Mouse (Mus musculus): Measurements from ENCODE around the gene Deup1. TPM values are rescaled to one million over a fixed set of nuclear protein-coding genes. Genes with fewer than 3 reads are reported as not detected.

The Deup1 gene
- polyA plus RNA-seq, 1 experiment from 2014 or later: 0.21 TPM

DNA sequence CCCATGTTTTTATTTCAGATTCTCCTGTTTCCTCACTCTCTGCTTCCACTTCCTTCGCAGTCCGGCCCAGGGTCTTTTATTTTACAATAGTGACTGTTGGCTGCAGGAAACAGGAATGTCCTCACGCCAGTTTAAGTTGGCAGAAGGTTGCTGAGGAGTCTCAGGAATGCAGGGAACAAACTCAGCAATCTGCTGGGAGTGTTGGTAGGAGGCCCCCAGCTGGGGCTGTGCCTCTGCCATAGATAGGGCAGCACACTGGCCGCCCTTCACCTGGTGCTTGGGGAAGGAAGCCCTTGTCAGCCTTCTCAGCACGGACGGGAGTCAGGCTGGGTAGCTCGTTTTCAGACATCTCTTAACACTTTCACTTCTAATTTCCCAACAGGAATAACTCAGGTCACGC, 102.5 kb downstream of the Deup1 start:
- no peaks in the 10 kb centered on the region for H3K36me3 ChIP-seq (ENCODE audit: control insufficient read depth, insufficient read depth, low read length)
- H3K9me3 ChIP-seq (ENCODE audit: control insufficient read depth, low read length): no peaks in the 10 kb centered on the region
- WGBS: 72% methylated on average over 8 of the region's 8 CpGs
- no peak for DNase-seq (ENCODE audit: low spot score)
- H3K4me1 ChIP-seq (ENCODE audit: control insufficient read depth, insufficient read depth, low read length): peaks cover 7% of the 10 kb centered on the region
- H3K4me2 ChIP-seq (ENCODE audit: low read depth, severe bottlenecking): no peak overlapping the region
- no peak overlapping the region for H3K9ac ChIP-seq (ENCODE audit: low read length)
- no peak overlapping the region for H3K27ac ChIP-seq (replicated peaks; ENCODE audit: low read depth, low read length)
- H3K4me3 ChIP-seq (ENCODE audit: low read depth, low read length): no peak overlapping the region
- ATAC-seq (ENCODE audit: insufficient number of reproducible peaks, low FRiP score, low TSS enrichment, low read depth): no peak
- H3K27me3 ChIP-seq (ENCODE audit: control insufficient read depth, insufficient read depth, low read length): no peaks in the 10 kb centered on the region

DNA sequence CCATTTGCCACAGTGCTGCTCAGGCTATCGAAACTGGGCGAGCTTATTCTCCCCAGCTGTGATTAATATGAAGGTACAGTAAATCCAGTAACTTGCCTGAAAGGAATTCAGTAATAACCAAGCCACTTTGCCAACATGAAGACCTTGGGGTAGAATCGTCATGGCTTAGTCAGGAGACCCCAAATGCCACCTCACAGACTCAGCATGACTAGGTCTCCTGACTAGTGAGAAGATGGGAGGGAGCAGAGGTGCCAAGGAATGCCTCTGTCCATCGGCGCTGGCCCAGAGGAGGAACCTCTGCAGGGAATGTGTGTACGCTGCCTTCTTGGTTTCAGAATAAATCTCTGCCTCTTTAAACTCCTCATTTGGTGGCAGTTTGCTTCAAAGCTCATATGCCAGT, 104.1 kb downstream of the Deup1 start:
- no peak overlapping the region for H3K9ac ChIP-seq (ENCODE audit: low read length)
- ATAC-seq (ENCODE audit: insufficient number of reproducible peaks, low FRiP score, low TSS enrichment, low read depth): no peak

DNA sequence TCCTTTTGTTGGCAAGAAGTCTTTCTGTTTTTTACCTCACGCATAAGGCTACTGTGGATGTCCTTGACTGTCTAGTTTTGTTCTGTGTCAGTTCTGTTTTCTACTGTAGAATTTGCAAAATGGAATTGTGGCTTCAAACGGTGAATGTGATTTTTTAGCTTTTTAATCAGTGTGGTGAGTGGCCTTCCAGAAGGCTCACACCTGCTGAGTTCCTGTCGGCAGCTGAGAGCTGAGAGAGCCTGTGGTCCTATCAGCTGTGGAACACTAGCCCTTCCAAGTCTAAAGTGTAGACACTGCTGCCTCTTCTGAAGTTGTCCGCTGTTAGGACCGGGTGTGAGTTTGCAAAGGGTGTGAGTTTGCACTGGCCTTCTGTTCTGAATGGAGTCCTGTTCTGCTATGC, 104.8 kb downstream of the Deup1 start:
- 82% methylated on average over 5 of the region's 5 CpGs for WGBS
- Histone ChIP-seq H3K27me3 (ENCODE audit: control insufficient read depth, insufficient read depth, low read length) (no peaks in the 10 kb centered on the region), H3K4me1 (ENCODE audit: control insufficient read depth, insufficient read depth, low read length) (no peaks in the 10 kb centered on the region; the same call in 1 of the 2 replicates), H3K9ac (ENCODE audit: low read length) (no peak overlapping the region), H3K4me3 (ENCODE audit: low read depth, low read length) (no peak overlapping the region), H3K36me3 (ENCODE audit: control insufficient read depth, insufficient read depth, low read length) (no peaks in the 10 kb centered on the region), H3K9me3 (ENCODE audit: control insufficient read depth, low read length) (no peaks in the 10 kb centered on the region), H3K27ac (replicated peaks; ENCODE audit: low read depth, low read length) (no peak overlapping the region), H3K4me2 (ENCODE audit: low read depth, severe bottlenecking) (no peak overlapping the region)
- ATAC-seq (ENCODE audit: insufficient number of reproducible peaks, low FRiP score, low TSS enrichment, low read depth): no peak
- no peak for DNase-seq (ENCODE audit: low spot score)

More for the DNA sequence above, 104.1 kb downstream of the Deup1 start:
- H3K27me3 ChIP-seq (ENCODE audit: control insufficient read depth, insufficient read depth, low read length): no peaks in the 10 kb centered on the region
- H3K4me1 ChIP-seq (ENCODE audit: control insufficient read depth, insufficient read depth, low read length): no peaks in the 10 kb centered on the region; the same call in 1 of the 2 replicates
- no peak for DNase-seq (ENCODE audit: low spot score)
- H3K4me2 ChIP-seq (ENCODE audit: low read depth, severe bottlenecking): no peak overlapping the region
- no peaks in the 10 kb centered on the region for H3K9me3 ChIP-seq (ENCODE audit: control insufficient read depth, low read length)
- H3K27ac ChIP-seq (replicated peaks; ENCODE audit: low read depth, low read length): no peak overlapping the region
- no peaks in the 10 kb centered on the region for H3K36me3 ChIP-seq (ENCODE audit: control insufficient read depth, insufficient read depth, low read length)
- WGBS: 86% methylated on average over 6 of the region's 6 CpGs
- H3K4me3 ChIP-seq (ENCODE audit: low read depth, low read length): no peak overlapping the region

DNA sequence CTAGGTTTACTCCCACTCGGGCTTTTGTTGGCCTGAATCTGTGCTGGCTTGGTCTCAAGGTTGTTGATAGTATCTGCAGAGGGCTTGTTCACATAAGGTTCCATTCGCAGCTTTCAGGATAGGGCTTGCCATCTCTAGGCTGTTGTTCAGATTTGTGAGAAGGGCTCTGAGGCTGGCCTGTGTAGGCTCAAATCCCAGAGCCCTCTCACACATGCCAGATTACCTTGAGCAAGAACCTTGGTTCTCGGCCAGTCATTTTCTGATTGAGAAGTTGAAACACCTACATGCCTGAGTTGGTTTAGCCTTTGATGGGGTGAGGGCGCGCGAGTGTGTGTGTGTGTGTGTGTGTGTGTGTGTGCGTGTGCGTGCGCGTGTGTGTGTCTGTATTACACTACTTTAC, 105.4 kb downstream of the Deup1 start:
- DNase-seq (ENCODE audit: low spot score) (no peak), ATAC-seq (ENCODE audit: insufficient number of reproducible peaks, low FRiP score, low TSS enrichment, low read depth) (no peak)
- 94% methylated on average over 10 of the region's 10 CpGs for WGBS
- no peak overlapping the region for H3K4me2 ChIP-seq (ENCODE audit: low read depth, severe bottlenecking)
- H3K27ac ChIP-seq (replicated peaks; ENCODE audit: low read depth, low read length): no peak overlapping the region
- H3K4me3 ChIP-seq (ENCODE audit: low read depth, low read length): no peak overlapping the region
- H3K9ac ChIP-seq (ENCODE audit: low read length): no peak overlapping the region
- H3K9me3 ChIP-seq (ENCODE audit: control insufficient read depth, low read length): no peaks in the 10 kb centered on the region
- no peaks in the 10 kb centered on the region; the same call in 1 of the 2 replicates for H3K4me1 ChIP-seq (ENCODE audit: control insufficient read depth, insufficient read depth, low read length)
- no peaks in the 10 kb centered on the region for H3K36me3 ChIP-seq (ENCODE audit: control insufficient read depth, insufficient read depth, low read length)
- H3K27me3 ChIP-seq (ENCODE audit: control insufficient read depth, insufficient read depth, low read length): no peaks in the 10 kb centered on the region

DNA sequence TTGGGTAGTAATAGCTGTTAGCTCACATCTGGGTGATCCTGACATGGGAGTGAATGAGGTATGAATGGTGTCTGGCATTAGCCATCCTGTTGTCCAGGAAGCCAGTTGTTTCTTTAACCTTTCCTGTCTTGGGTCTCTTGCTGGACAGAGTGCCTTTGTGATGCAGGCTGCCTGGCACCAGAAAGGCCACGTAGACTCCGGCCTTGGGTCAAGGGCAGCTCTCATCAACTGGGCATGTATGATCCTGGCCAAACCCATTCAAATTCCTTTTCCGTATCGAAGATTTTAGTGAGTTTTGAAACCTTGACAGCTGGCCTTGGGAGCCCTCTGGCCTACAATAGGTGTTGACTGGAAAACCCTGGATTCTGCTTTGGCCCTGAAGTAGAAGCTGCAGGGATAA, 109.8 kb downstream of the Deup1 start:
- 90% methylated on average over 4 of the region's 4 CpGs for WGBS

DNA sequence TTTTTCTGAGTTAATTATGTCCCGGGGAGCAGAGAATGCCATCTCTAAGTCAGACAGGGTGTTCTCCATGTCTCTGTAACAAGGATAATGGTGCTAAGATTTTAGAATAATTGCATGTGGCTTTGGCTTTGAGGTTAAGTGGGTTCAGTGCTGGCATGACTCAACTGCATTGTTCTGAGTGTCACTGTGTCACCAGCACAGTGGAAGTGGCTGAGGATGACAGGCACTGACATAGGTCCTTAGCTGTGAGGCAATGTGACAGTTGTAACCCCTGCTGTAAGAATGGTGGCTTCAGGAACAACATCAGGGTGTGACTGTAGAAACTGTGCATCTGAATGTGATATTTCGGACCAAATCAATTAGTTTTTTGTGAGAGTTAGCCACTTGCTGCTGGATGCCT, 111.7 kb downstream of the Deup1 start:
- peaks cover 2% of the 10 kb centered on the region; the same call in 1 of the 2 replicates for H3K4me1 ChIP-seq (ENCODE audit: control insufficient read depth, insufficient read depth, low read length)
- no peaks in the 10 kb centered on the region for H3K9me3 ChIP-seq (ENCODE audit: control insufficient read depth, low read length)
- no peaks in the 10 kb centered on the region for H3K27me3 ChIP-seq (ENCODE audit: control insufficient read depth, insufficient read depth, low read length)
- no peaks in the 10 kb centered on the region for H3K36me3 ChIP-seq (ENCODE audit: control insufficient read depth, insufficient read depth, low read length)
- no peak for ATAC-seq (ENCODE audit: insufficient number of reproducible peaks, low FRiP score, low TSS enrichment, low read depth)
- no peak overlapping the region for H3K9ac ChIP-seq (ENCODE audit: low read length)
- WGBS: 73% methylated on average over 2 of the region's 2 CpGs
- no peak for DNase-seq (ENCODE audit: low spot score)
- no peak overlapping the region for H3K4me3 ChIP-seq (ENCODE audit: low read depth, low read length)
- H3K4me2 ChIP-seq (ENCODE audit: low read depth, severe bottlenecking): no peak overlapping the region
- no peak overlapping the region for H3K27ac ChIP-seq (replicated peaks; ENCODE audit: low read depth, low read length)

More for the DNA sequence above, 109.8 kb downstream of the Deup1 start:
- no peak overlapping the region for H3K9ac ChIP-seq (ENCODE audit: low read length)
- H3K27me3 ChIP-seq (ENCODE audit: control insufficient read depth, insufficient read depth, low read length): no peaks in the 10 kb centered on the region
- H3K9me3 ChIP-seq (ENCODE audit: control insufficient read depth, low read length): no peaks in the 10 kb centered on the region
- DNase-seq (ENCODE audit: low spot score): no peak
- ATAC-seq (ENCODE audit: insufficient number of reproducible peaks, low FRiP score, low TSS enrichment, low read depth): no peak
- H3K36me3 ChIP-seq (ENCODE audit: control insufficient read depth, insufficient read depth, low read length): no peaks in the 10 kb centered on the region
- H3K4me3 ChIP-seq (ENCODE audit: low read depth, low read length): no peak overlapping the region
- H3K4me1 ChIP-seq (ENCODE audit: control insufficient read depth, insufficient read depth, low read length): no peaks in the 10 kb centered on the region
- no peak overlapping the region for H3K27ac ChIP-seq (replicated peaks; ENCODE audit: low read depth, low read length)
- H3K4me2 ChIP-seq (ENCODE audit: low read depth, severe bottlenecking): no peak overlapping the region

DNA sequence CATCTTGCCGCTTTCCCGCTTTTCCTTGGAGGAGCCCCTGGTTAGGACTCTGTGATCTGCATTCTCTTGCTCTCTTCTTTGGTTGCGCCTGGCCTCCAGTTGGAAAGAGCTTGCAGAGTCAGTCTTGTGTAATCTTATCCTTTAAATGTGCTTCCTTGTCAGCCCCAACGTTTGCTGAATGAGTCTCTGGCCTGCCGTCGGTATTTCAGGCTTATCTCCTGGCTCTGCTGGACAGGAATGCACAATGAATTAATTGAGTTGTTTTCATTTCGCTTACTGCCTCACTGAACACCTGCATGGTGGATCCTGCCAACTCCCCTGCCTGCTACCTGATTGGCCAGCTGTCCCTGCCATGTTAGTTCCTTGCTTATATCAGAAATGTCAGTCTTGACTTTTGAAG, 114.8 kb downstream of the Deup1 start:
- Histone ChIP-seq H3K9me3 (ENCODE audit: control insufficient read depth, low read length) (no peaks in the 10 kb centered on the region), H3K27me3 (ENCODE audit: control insufficient read depth, insufficient read depth, low read length) (no peaks in the 10 kb centered on the region), H3K4me2 (ENCODE audit: low read depth, severe bottlenecking) (no peak overlapping the region), H3K4me1 (ENCODE audit: control insufficient read depth, insufficient read depth, low read length) (peaks cover 5% of the 10 kb centered on the region; the same call in 1 of the 2 replicates), H3K36me3 (ENCODE audit: control insufficient read depth, insufficient read depth, low read length) (no peaks in the 10 kb centered on the region), H3K9ac (ENCODE audit: low read length) (no peak overlapping the region), H3K4me3 (ENCODE audit: low read depth, low read length) (no peak overlapping the region), H3K27ac (replicated peaks; ENCODE audit: low read depth, low read length) (no peak overlapping the region)
- DNase-seq (ENCODE audit: low spot score) (no peak), ATAC-seq (ENCODE audit: insufficient number of reproducible peaks, low FRiP score, low TSS enrichment, low read depth) (no peak)
- 77% methylated on average over 7 of the region's 7 CpGs for whole genome bisulfite sequencing

DNA sequence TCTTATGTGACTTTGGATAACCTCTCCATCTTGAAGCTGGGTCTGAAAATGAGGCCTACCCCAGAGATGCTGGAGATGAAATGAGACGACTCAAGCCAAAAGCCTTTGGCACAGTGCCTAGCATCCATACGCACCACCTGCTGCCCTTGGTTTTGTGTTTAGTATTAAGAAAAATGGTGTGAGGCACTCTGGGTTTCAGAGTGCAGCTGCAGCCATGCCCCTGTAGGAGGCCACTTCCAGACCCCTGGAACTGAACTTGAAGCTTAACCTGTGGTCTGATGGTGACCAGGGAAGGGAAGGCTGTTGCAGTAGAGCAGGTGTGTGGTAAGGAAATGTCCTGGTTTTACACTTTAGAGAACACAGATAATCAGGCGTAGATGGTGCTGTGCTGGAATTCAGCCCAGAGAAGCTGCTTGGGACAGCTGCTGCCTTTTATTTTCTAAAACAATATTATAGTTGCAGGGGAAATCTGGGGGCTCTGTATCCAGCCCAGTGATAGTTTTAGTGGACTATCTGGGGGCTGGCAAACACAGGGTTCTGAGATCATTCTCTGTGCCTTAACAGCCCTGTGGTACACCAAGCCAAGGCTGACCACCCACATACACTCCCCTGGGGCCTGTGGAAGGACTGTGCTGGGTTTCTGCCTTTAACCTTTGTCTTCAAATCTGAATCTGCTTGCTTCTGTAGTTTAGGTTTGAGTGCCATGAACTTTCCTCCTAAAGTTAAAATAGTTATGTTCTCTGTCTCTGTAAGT, 117.0 kb downstream of the Deup1 start:
- H3K9me3 ChIP-seq (ENCODE audit: control insufficient read depth, low read length): no peaks in the 10 kb centered on the region
- WGBS: 64% methylated on average over 3 of the region's 3 CpGs
- H3K4me2 ChIP-seq (ENCODE audit: low read depth, severe bottlenecking): no peak overlapping the region
- no peaks in the 10 kb centered on the region for H3K36me3 ChIP-seq (ENCODE audit: control insufficient read depth, insufficient read depth, low read length)
- no peak overlapping the region for H3K4me3 ChIP-seq (ENCODE audit: low read depth, low read length)
- no peak overlapping the region for H3K9ac ChIP-seq (ENCODE audit: low read length)
- ATAC-seq (ENCODE audit: insufficient number of reproducible peaks, low FRiP score, low TSS enrichment, low read depth) (no peak), DNase-seq (ENCODE audit: low spot score) (no peak)
- H3K27ac ChIP-seq (replicated peaks; ENCODE audit: low read depth, low read length): no peak overlapping the region
- H3K27me3 ChIP-seq (ENCODE audit: control insufficient read depth, insufficient read depth, low read length): no peaks in the 10 kb centered on the region
- H3K4me1 ChIP-seq (ENCODE audit: control insufficient read depth, insufficient read depth, low read length): peaks cover 5% of the 10 kb centered on the region; the same call in 1 of the 2 replicates
